Comparison of ENCODE assay signal across 23 mouse cellular contexts in the genomic region with DNA sequence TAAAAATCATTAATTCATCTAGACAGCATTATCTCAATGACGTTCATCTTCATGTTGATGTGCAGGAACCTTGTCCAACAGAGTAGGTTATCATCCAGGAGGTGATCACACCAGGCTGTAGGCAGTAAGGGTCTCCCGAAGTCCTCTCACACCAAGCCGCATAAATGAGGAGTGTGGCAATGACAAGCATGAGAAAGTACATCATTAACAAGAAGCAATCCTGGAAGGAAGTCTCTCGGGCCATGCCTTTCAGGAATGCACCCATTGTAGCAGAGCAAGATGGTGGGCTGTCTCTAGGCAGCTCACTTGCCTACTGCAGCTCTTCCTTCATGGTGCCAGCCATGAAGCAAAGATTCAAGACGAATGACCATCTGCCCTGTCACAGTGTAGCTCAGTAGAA. TPM values are rescaled to one million over a fixed set of nuclear protein-coding genes. Genes with fewer than 3 reads are reported as not detected.
DNase-seq lines count a peak whose midpoint lies in the region; ATAC-seq and TF ChIP-seq lines count a peak whose summit lies in the region.
"Had no signal": no experiment of that assay in that cellular context is flagged by ENCODE, and none has a peak within 500 bp of the region (broad histone marks: within the 10 kb centered on the region; RNA-seq: fewer than 3 reads in every experiment).

No protein-coding gene starts in this region.

- no peaks in the 10 kb centered on the region for H3K36me3 ChIP-seq in intestine, embryonic 15.5 days
- H3K36me3 ChIP-seq in intestine, postnatal 0 days (ENCODE audit: control insufficient read depth, insufficient read depth) = no peaks in the 10 kb centered on the region
- no peaks in the 10 kb centered on the region for H3K36me3 ChIP-seq in kidney, embryonic 15.5 days
- H3K36me3 ChIP-seq in liver, postnatal 0 days (replicated peaks; ENCODE audit: insufficient read depth, low read length) = no peaks in the 10 kb centered on the region
- H3K36me3 ChIP-seq: embryonic facial prominence, embryonic 13.5 days; forebrain, embryonic 12.5 days; G1E; heart, embryonic 15.5 days; hindbrain, embryonic 13.5 days had no signal

- no peak overlapping the region for H3K4me3 ChIP-seq in intestine, embryonic 15.5 days (replicated peaks)
- H3K4me3 ChIP-seq in intestine, postnatal 0 days (ENCODE audit: low read depth, low read length) = no peak overlapping the region
- no peak overlapping the region for H3K4me3 ChIP-seq in kidney, embryonic 15.5 days (replicated peaks)
- no peak overlapping the region for H3K4me3 ChIP-seq in liver, postnatal 0 days (ENCODE audit: low read depth, low read length)
- H3K4me3 ChIP-seq: embryonic facial prominence, embryonic 13.5 days; forebrain, embryonic 12.5 days; heart, adult 2 months; heart, embryonic 15.5 days; hindbrain, embryonic 13.5 days had no signal

- H3K9ac ChIP-seq in intestine, embryonic 15.5 days = no peak overlapping the region
- no peak overlapping the region for H3K9ac ChIP-seq in intestine, postnatal 0 days (ENCODE audit: low read depth, low read length)
- H3K9ac ChIP-seq in kidney, embryonic 15.5 days = no peak overlapping the region
- H3K9ac ChIP-seq in liver, postnatal 0 days (replicated peaks) = no peak overlapping the region
- H3K9ac ChIP-seq: embryonic facial prominence, embryonic 13.5 days; forebrain, embryonic 12.5 days; forebrain, postnatal 0 days; heart, embryonic 15.5 days; hindbrain, embryonic 13.5 days had no signal

- H3K4me2 ChIP-seq in intestine, embryonic 15.5 days (replicated peaks) = no peak overlapping the region
- H3K4me2 ChIP-seq in intestine, postnatal 0 days (replicated peaks; ENCODE audit: low read depth) = no peak overlapping the region
- no peak overlapping the region for H3K4me2 ChIP-seq in kidney, embryonic 15.5 days
- no peak overlapping the region for H3K4me2 ChIP-seq in liver, postnatal 0 days (ENCODE audit: low read depth, low read length)
- H3K4me2 ChIP-seq: embryonic facial prominence, embryonic 13.5 days; forebrain, embryonic 12.5 days; heart, embryonic 11.5 days; heart, embryonic 15.5 days; hindbrain, embryonic 13.5 days had no signal

- H3K4me1 ChIP-seq in intestine, embryonic 15.5 days (replicated peaks) = 0 out of 2 replicates have a peak, but pooled peaks cover 3% of the 10 kb centered on the region
- H3K4me1 ChIP-seq in intestine, postnatal 0 days (replicated peaks; ENCODE audit: control insufficient read depth, insufficient read depth, low read length) = no peaks in the 10 kb centered on the region
- peaks cover 8% of the 10 kb centered on the region for H3K4me1 ChIP-seq in kidney, embryonic 15.5 days
- H3K4me1 ChIP-seq in liver, postnatal 0 days (ENCODE audit: insufficient read depth) = peaks cover 9% of the 10 kb centered on the region
- H3K4me1 ChIP-seq: embryonic facial prominence, embryonic 13.5 days; forebrain, embryonic 12.5 days; heart, embryonic 15.5 days; hindbrain, embryonic 13.5 days had no signal

- TF ChIP-seq CTCF in intestine, postnatal 0 days (IDR thresholded peaks at IDR 0.05; ENCODE audit: low read depth) = no peak
- TF ChIP-seq CTCF in liver, postnatal 0 days (IDR thresholded peaks at IDR 0.05; ENCODE audit: low read depth) = no peak

- no peak for DNase-seq in kidney, postnatal 10 days
- DNase-seq in liver, postnatal 0 days = no peak
- DNase-seq in liver = no peak
- no peak for DNase-seq in c-Kit-positive CD71-positive TER-119-positive erythroid progenitor cells, embryonic 14.5 days (ENCODE audit: low spot score)
- DNase-seq: adrenal gland, postnatal 14 days; B cell, adult 2 months; cerebellum, adult 18-20 months; cerebellum, adult 9-11 months; cerebellum, postnatal 36 days; forebrain, postnatal 0 days; gastrocnemius, postnatal 14 days; heart, adult 2 months; heart, postnatal 14 days had no signal

- WGBS in intestine, embryonic 15.5 days = 83% methylated on average over 5 of the region's 5 CpGs
- 65% methylated on average over 5 of the region's 5 CpGs for WGBS in intestine, postnatal 0 days
- 67% methylated on average over 5 of the region's 5 CpGs for WGBS in kidney, embryonic 15.5 days
- WGBS in liver, postnatal 0 days (ENCODE audit: insufficient replicate concordance) = 72% methylated on average over 5 of the region's 5 CpGs

- no peaks in the 10 kb centered on the region; the same call in 1 of the 2 replicates for H3K9me3 ChIP-seq in intestine, embryonic 15.5 days
- H3K9me3 ChIP-seq in intestine, postnatal 0 days (ENCODE audit: control insufficient read depth) = no peaks in the 10 kb centered on the region
- H3K9me3 ChIP-seq in kidney, embryonic 15.5 days (replicated peaks) = no peaks in the 10 kb centered on the region
- no peaks in the 10 kb centered on the region for H3K9me3 ChIP-seq in liver, postnatal 0 days (ENCODE audit: low read length)
- H3K9me3 ChIP-seq: embryonic facial prominence, embryonic 13.5 days; forebrain, embryonic 12.5 days; heart, embryonic 15.5 days; hindbrain, embryonic 13.5 days had no signal

- ATAC-seq in intestine, embryonic 15.5 days = no peak
- no peak for ATAC-seq in intestine, postnatal 0 days
- ATAC-seq in kidney, embryonic 15.5 days (replicated peaks; ENCODE audit: low FRiP score) = peak; percentile 50
- no peak for ATAC-seq in liver, postnatal 0 days
- ATAC-seq: CD4-positive, CD25-positive, alpha-beta regulatory T cell, adult 4 months; forebrain, postnatal 0 days had no signal

- peak overlapping the region; percentile 2; the same call in 1 of the 2 replicates for H3K27ac ChIP-seq in intestine, embryonic 15.5 days
- no peak overlapping the region for H3K27ac ChIP-seq in intestine, postnatal 0 days (ENCODE audit: low read depth, low read length)
- H3K27ac ChIP-seq in kidney, embryonic 15.5 days = peak overlapping the region; percentile 81
- peak overlapping the region; percentile 86; the same call in 1 of the 2 replicates for H3K27ac ChIP-seq in liver, postnatal 0 days (ENCODE audit: low read depth)
- H3K27ac ChIP-seq: embryonic facial prominence, embryonic 13.5 days; forebrain, embryonic 12.5 days; heart, adult 2 months; heart, embryonic 15.5 days; hindbrain, embryonic 13.5 days had no signal

- no peaks in the 10 kb centered on the region for H3K27me3 ChIP-seq in intestine, embryonic 15.5 days (replicated peaks)
- H3K27me3 ChIP-seq in intestine, postnatal 0 days (replicated peaks; ENCODE audit: control insufficient read depth, insufficient read depth, low read length) = no peaks in the 10 kb centered on the region
- no peaks in the 10 kb centered on the region for H3K27me3 ChIP-seq in kidney, embryonic 15.5 days
- H3K27me3 ChIP-seq in liver, postnatal 0 days (ENCODE audit: insufficient read depth, low read length) = no peaks in the 10 kb centered on the region
- H3K27me3 ChIP-seq: embryonic facial prominence, embryonic 13.5 days; forebrain, embryonic 12.5 days; heart, embryonic 15.5 days; hindbrain, embryonic 13.5 days had no signal

- no peak for TF ChIP-seq EP300 in liver, postnatal 0 days (IDR thresholded peaks at IDR 0.05; ENCODE audit: low read depth)

RNA-seq across cellular contexts. Expression of a gene that starts 10.4 kb away (rescaled TPM):
- 52.5 and 55.2 TPM in 2 replicates for polyA plus RNA-seq in intestine, embryonic 15.5 days (2015; fragmentation: Nextera tagmentation; extraction: Ambion mirVana)
- polyA plus RNA-seq in intestine, postnatal 0 days (2015; fragmentation: Nextera tagmentation; extraction: Ambion mirVana) = 29.4 and 34.1 TPM in 2 replicates
- 7.5 and 7.7 TPM in 2 replicates for polyA plus RNA-seq in kidney, embryonic 15.5 days (2015; fragmentation: Nextera tagmentation; extraction: Ambion mirVana)
- 27.2 and 32.2 TPM in 2 replicates for polyA plus RNA-seq in liver, postnatal 0 days (2015; fragmentation: Nextera tagmentation; extraction: Ambion mirVana)

RNA-seq across cellular contexts. Expression of a gene that starts 25.8 kb away (rescaled TPM):
- polyA plus RNA-seq in intestine, embryonic 15.5 days (2015; fragmentation: Nextera tagmentation; extraction: Ambion mirVana) = 0.98 and 1.1 TPM in 2 replicates
- polyA plus RNA-seq in intestine, postnatal 0 days (2015; fragmentation: Nextera tagmentation; extraction: Ambion mirVana) = 0.52 and 0.65 TPM in 2 replicates
- polyA plus RNA-seq in kidney, embryonic 15.5 days (2015; fragmentation: Nextera tagmentation; extraction: Ambion mirVana) = 3.1 and 3.3 TPM in 2 replicates
- polyA plus RNA-seq in liver, postnatal 0 days (2015; fragmentation: Nextera tagmentation; extraction: Ambion mirVana) = 2.0 TPM in 2 replicates

RNA-seq across cellular contexts. Expression of a gene that starts 33.7 kb away (rescaled TPM):
- 93.0 and 104 TPM in 2 replicates for polyA plus RNA-seq in intestine, embryonic 15.5 days (2015; fragmentation: Nextera tagmentation; extraction: Ambion mirVana)
- 113 and 116 TPM in 2 replicates for polyA plus RNA-seq in intestine, postnatal 0 days (2015; fragmentation: Nextera tagmentation; extraction: Ambion mirVana)
- polyA plus RNA-seq in kidney, embryonic 15.5 days (2015; fragmentation: Nextera tagmentation; extraction: Ambion mirVana) = 88.1 and 94.0 TPM in 2 replicates
- 78.8 and 81.4 TPM in 2 replicates for polyA plus RNA-seq in liver, postnatal 0 days (2015; fragmentation: Nextera tagmentation; extraction: Ambion mirVana)

RNA-seq across cellular contexts. Expression of a gene that starts 35.2 kb away (rescaled TPM):
- polyA plus RNA-seq in intestine, embryonic 15.5 days (2015; fragmentation: Nextera tagmentation; extraction: Ambion mirVana) = 46.8 and 50.4 TPM in 2 replicates
- 14.4 and 15.1 TPM in 2 replicates for polyA plus RNA-seq in intestine, postnatal 0 days (2015; fragmentation: Nextera tagmentation; extraction: Ambion mirVana)
- polyA plus RNA-seq in kidney, embryonic 15.5 days (2015; fragmentation: Nextera tagmentation; extraction: Ambion mirVana) = 40.6 and 52.6 TPM in 2 replicates
- polyA plus RNA-seq in liver, postnatal 0 days (2015; fragmentation: Nextera tagmentation; extraction: Ambion mirVana) = 1.9 and 2.6 TPM in 2 replicates

RNA-seq across cellular contexts. Expression of a gene that starts 40.9 kb away (rescaled TPM):
- polyA plus RNA-seq in intestine, embryonic 15.5 days (2015; fragmentation: Nextera tagmentation; extraction: Ambion mirVana) = 70.6 and 75.4 TPM in 2 replicates
- polyA plus RNA-seq in intestine, postnatal 0 days (2015; fragmentation: Nextera tagmentation; extraction: Ambion mirVana) = 22.2 and 24.6 TPM in 2 replicates
- 100 and 129 TPM in 2 replicates for polyA plus RNA-seq in kidney, embryonic 15.5 days (2015; fragmentation: Nextera tagmentation; extraction: Ambion mirVana)
- polyA plus RNA-seq in liver, postnatal 0 days (2015; fragmentation: Nextera tagmentation; extraction: Ambion mirVana) = 8.8 and 8.9 TPM in 2 replicates
